Mouse (Mus musculus) neural tube, embryonic 14.5 days (tissue): Measurements from ENCODE around the gene Pdzph1. TPM values are rescaled to one million over a fixed set of nuclear protein-coding genes. Genes with fewer than 3 reads are reported as not detected.

Experiments
- ATAC-seq: fragments of 200-750 bp; cut with Nextera tagmentation; 2 replicates; pipeline ENCODE4 v1.8.0; 2017; ENCODE audit warnings: low read depth, mild to moderate bottlenecking, moderate TSS enrichment, moderate library complexity
- H3K27ac ChIP-seq: fragments of 300-500 bp; sonication (generic); 2 replicates; pipeline ENCODE4 v1.5.1; 2014; ENCODE audit warnings: low read depth, mild to moderate bottlenecking, control low read depth, low read length, moderate library complexity, mixed read lengths
- H3K27me3 ChIP-seq: fragments of 300-500 bp; sonication (generic); 2 replicates; pipeline ENCODE4 v1.6.1; 2014; ENCODE audit warnings: low read length; ENCODE audit not compliant: control insufficient read depth, insufficient read depth
- H3K36me3 ChIP-seq: fragments of 300-500 bp; sonication (generic); 2 replicates; pipeline ENCODE4 v1.6.1; 2014; ENCODE audit warnings: low read length, mixed read lengths; ENCODE audit not compliant: control insufficient read depth, insufficient read depth
- H3K4me1 ChIP-seq: fragments of 300-500 bp; sonication (generic); 2 replicates; pipeline ENCODE4 v1.6.1; 2014; ENCODE audit warnings: low read length; ENCODE audit not compliant: control insufficient read depth, insufficient read depth
- H3K4me2 ChIP-seq: fragments of 300-500 bp; sonication (generic); 2 replicates; pipeline ENCODE4 v1.6.1; 2014; ENCODE audit warnings: mild to moderate bottlenecking, low read depth, low read length, control low read depth
- H3K4me3 ChIP-seq: fragments of 300-500 bp; sonication (generic); 2 replicates; pipeline ENCODE4 v1.5.1; 2014; ENCODE audit warnings: low read depth, low read length, control low read depth, mixed read lengths
- H3K9ac ChIP-seq: fragments of 300-500 bp; sonication (generic); replicated peaks from 2 replicates; pipeline ENCODE4 v1.6.1; 2014; ENCODE audit warnings: low read depth, mild to moderate bottlenecking, control low read depth, low read length, mixed read lengths
- H3K9me3 ChIP-seq: fragments of 300-500 bp; sonication (generic); 2 replicates; pipeline ENCODE4 v1.6.1; 2016; ENCODE audit warnings: low read length; ENCODE audit not compliant: control insufficient read depth
- WGBS: fragments of 180-500 bp; shearing (Covaris S2); extraction: QIAGEN DNeasy Blood & Tissue Kit; methylation state at CpG from one replicate; pipeline ENCODE4 v1.1.7; 2014; 5-methylcytosine and 5-hydroxymethylcytosine counted together
- polyA plus RNA-seq: library from polyadenylated mRNA; unstranded; fragments of >200 nt; fragmentation: Nextera tagmentation; extraction: Ambion mirVana; gene quantifications from 2 replicates; pipeline ENCODE4 v1.2.1, GENCODE M21; 2014

Pdzph1 gene
- polyA plus RNA-seq, 1 experiment from 2014 or later, result 0.29 TPM

DNA sequence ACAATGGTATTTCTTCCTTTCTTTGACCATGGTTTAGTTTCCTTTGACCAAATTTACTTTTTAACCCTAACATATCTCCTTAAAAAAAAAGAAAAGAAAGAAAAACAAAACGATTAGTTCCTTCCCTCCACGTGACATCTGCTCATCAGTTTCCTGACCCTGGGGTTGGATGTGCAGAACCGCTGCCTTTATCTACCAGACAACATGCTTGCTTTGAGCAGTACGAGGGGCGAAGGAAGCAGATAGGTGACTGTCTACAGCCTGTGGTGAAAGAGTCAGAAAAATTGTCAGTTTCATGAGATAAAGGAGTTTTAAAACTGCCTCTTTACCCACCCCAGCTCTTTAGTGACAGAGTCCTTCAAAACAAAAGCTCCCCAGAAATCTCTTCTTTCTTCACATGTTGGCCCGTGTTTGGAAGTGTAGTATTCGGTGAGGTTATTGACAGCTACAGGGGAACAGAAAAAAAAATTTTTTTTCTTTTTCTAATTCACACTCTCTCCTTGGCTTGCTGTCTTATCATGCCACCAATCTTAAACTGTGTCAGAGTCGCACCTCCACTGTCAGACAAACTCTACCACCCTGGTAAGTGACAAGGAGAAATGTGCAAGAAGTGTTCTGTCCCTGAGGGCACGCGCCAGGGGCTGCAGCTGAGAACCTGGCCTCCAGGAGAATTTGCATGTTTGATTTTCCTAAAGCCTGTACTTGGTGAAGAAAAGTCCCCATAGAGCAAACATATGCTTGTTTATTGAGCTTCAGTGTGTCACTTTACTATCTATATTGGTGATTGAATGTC lies 66.2 kb downstream of the Pdzph1 start:
- ATAC-seq, result no peak
- Histone ChIP-seq H3K27ac (no peak overlapping the region), H3K4me1 (no peaks in the 10 kb centered on the region), H3K9ac (no peak overlapping the region), H3K9me3 (no peaks in the 10 kb centered on the region), H3K4me2 (no peak overlapping the region), H3K27me3 (no peaks in the 10 kb centered on the region), H3K4me3 (no peak overlapping the region), H3K36me3 (no peaks in the 10 kb centered on the region)
- WGBS, result 80% methylated on average over 10 of the region's 10 CpGs

- Histone ChIP-seq H3K9ac (no peak overlapping the region), H3K27ac (no peak overlapping the region), H3K4me3 (no peak overlapping the region), H3K4me1 (no peaks in the 10 kb centered on the region), H3K4me2 (no peak overlapping the region), H3K36me3 (no peaks in the 10 kb centered on the region), H3K27me3 (no peaks in the 10 kb centered on the region), H3K9me3 (no peaks in the 10 kb centered on the region)
- 34% methylated on average over 11 of the region's 11 CpGs for WGBS
- peak; percentile 65; the same call in 1 of the 2 replicates for ATAC-seq
Measured at GRCm38 (mm10) chr17:58923901-58924476, 67.2 kb downstream of the Pdzph1 start.

DNA sequence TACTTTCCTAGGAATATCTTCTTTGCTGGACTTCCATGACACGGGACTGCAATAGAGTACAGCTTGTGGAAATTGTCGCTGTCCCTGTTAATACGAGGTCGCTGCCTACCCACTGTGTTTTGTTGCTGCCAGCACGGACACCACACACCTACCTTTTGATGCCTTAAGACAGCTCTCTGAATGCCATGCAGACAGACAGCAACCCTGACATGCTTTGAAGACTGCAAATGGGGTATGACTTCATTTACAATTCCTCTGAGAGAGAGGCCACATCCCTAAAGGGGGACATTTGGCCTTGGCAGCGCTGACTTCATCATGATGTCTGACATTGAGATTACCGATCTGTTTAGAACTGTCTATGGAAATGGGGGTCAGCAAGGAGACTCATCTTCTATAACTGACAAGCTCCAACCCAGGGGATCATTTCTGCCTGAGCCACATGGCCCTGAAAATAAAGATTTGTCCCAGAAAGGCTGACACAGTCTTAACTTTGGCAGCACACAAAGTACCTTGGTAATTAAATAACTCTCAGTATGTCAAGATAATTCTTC lies 67.8 kb downstream of the Pdzph1 start:
- no peak overlapping the region for H3K4me2 ChIP-seq
- no peaks in the 10 kb centered on the region for H3K4me1 ChIP-seq
- no peaks in the 10 kb centered on the region for H3K27me3 ChIP-seq
- no peaks in the 10 kb centered on the region for H3K36me3 ChIP-seq
- no peak overlapping the region for H3K27ac ChIP-seq
- no peak overlapping the region for H3K4me3 ChIP-seq
- 59% methylated on average over 7 of the region's 7 CpGs for WGBS
- 0 out of 2 replicates have a peak, but pooled peaks have one; percentile 19 for ATAC-seq
- H3K9ac ChIP-seq, result no peak overlapping the region
- no peaks in the 10 kb centered on the region for H3K9me3 ChIP-seq

GRCm38 (mm10) chr17:58922821-58923220 lies 68.4 kb downstream of the Pdzph1 start:
- Histone ChIP-seq H3K9ac (no peak overlapping the region), H3K27ac (no peak overlapping the region), H3K4me1 (no peaks in the 10 kb centered on the region), H3K4me3 (no peak overlapping the region), H3K27me3 (no peaks in the 10 kb centered on the region), H3K36me3 (no peaks in the 10 kb centered on the region), H3K9me3 (no peaks in the 10 kb centered on the region), H3K4me2 (no peak overlapping the region)
- ATAC-seq, result no peak
- 88% methylated on average over 2 of the region's 2 CpGs for WGBS

DNA sequence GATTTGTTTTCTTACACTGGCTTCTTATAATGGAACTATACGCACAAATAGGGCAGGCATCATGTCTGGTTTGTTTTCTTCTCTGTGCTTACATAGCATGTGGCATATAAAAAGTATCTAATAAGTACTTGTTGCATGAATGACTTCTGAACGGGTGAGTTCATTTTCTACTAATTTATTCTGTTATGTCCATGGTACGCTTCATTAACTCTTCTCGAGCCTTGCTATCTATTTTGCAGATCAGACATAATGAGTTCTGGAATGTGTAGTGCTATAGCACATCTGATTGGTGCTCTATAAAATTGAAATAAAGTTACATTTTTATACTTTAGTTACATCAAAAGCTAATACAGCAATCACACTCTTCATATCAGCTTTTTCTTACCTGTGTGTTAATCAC lies 71.2 kb downstream of the Pdzph1 start:
- Histone ChIP-seq H3K4me1 (no peaks in the 10 kb centered on the region), H3K9me3 (no peaks in the 10 kb centered on the region), H3K27ac (no peak overlapping the region), H3K9ac (no peak overlapping the region), H3K36me3 (no peaks in the 10 kb centered on the region), H3K27me3 (no peaks in the 10 kb centered on the region), H3K4me3 (no peak overlapping the region), H3K4me2 (no peak overlapping the region)
- WGBS, result 51% methylated on average over 4 of the region's 4 CpGs
- no peak for ATAC-seq

GRCm38 (mm10) chr17:58919061-58919460 lies 72.1 kb downstream of the Pdzph1 start:
- no peak overlapping the region for H3K27ac ChIP-seq
- WGBS, result 4% methylated on average over 8 of the region's 8 CpGs
- H3K36me3 ChIP-seq, result no peaks in the 10 kb centered on the region
- H3K4me3 ChIP-seq, result no peak overlapping the region
- H3K4me2 ChIP-seq, result peak overlapping the region; percentile 32
- no peaks in the 10 kb centered on the region for H3K27me3 ChIP-seq
- peak; percentile 92 for ATAC-seq
- H3K9me3 ChIP-seq, result no peaks in the 10 kb centered on the region
- H3K4me1 ChIP-seq, result no peaks in the 10 kb centered on the region
- no peak overlapping the region for H3K9ac ChIP-seq

GRCm38 (mm10) chr17:58918539-58918938 lies 72.6 kb downstream of the Pdzph1 start:
- H3K27ac ChIP-seq, result no peak overlapping the region
- no peaks in the 10 kb centered on the region for H3K36me3 ChIP-seq
- no peak for ATAC-seq
- no peak overlapping the region for H3K4me2 ChIP-seq
- H3K4me1 ChIP-seq, result no peaks in the 10 kb centered on the region
- WGBS, result 90% methylated on average over 3 of the region's 3 CpGs
- no peaks in the 10 kb centered on the region for H3K27me3 ChIP-seq
- no peak overlapping the region for H3K9ac ChIP-seq
- H3K4me3 ChIP-seq, result no peak overlapping the region
- H3K9me3 ChIP-seq, result no peaks in the 10 kb centered on the region

GRCm38 (mm10) chr17:58911564-58911963 lies 79.6 kb downstream of the Pdzph1 start:
- Histone ChIP-seq H3K4me2 (no peak overlapping the region), H3K27ac (no peak overlapping the region), H3K9me3 (no peaks in the 10 kb centered on the region), H3K36me3 (no peaks in the 10 kb centered on the region), H3K27me3 (no peaks in the 10 kb centered on the region), H3K4me3 (no peak overlapping the region), H3K9ac (no peak overlapping the region), H3K4me1 (no peaks in the 10 kb centered on the region)
- no peak for ATAC-seq
- whole genome bisulfite sequencing, result 88% methylated on average over 7 of the region's 7 CpGs

DNA sequence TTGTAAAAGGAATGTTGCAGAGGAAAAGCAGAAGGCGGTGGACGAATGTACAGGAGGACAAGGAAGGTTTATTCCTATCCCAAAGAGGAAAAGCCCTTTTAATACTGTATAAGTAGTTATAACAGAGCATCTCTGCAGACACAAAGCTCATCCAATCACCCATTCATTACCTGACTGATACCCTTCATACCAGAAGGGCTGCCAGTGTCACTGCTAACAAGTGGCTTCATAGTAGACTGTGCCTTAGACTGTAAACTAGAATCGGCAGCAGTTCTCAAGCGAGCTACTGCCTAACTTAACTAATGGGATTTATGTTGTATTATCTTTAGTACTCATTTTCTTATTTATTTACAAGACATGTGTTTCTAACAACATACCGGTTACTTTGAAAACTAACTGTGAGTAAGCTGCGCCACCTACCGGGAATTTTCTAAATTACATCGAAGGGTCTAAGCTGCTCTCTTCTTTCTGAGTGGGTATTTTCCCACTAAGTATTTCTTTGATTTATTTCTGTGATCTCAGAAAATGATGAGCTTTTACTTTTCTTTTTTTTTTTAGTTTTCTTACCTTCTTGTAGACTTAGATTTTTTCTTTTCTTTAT lies 82.0 kb downstream of the Pdzph1 start:
- Histone ChIP-seq H3K27ac (no peak overlapping the region), H3K9me3 (no peaks in the 10 kb centered on the region), H3K4me1 (no peaks in the 10 kb centered on the region), H3K9ac (no peak overlapping the region), H3K4me3 (no peak overlapping the region), H3K36me3 (no peaks in the 10 kb centered on the region), H3K27me3 (no peaks in the 10 kb centered on the region), H3K4me2 (no peak overlapping the region)
- peak; percentile 46; the same call in 1 of the 2 replicates for ATAC-seq
- 33% methylated on average over 8 of the region's 8 CpGs for WGBS
